Mouse (Mus musculus): ENCODE results near the gene Dennd1b. TPM values are rescaled to one million over a fixed set of nuclear protein-coding genes. Genes with fewer than 3 reads are reported as not detected.

Dennd1b gene
- polyA plus RNA-seq, 2 experiments = 0.78 to 2.3 TPM

GRCm38 (mm10) chr1:138954978-138955377 lies 8.3 kb upstream of the Dennd1b start:
- Histone ChIP-seq H3K9ac (replicated peaks) (no peak overlapping the region), H3K36me3 (replicated peaks; ENCODE audit: control insufficient read depth, insufficient read depth, low read depth) (no peaks in the 10 kb centered on the region), H3K4me3 (ENCODE audit: insufficient read depth in 1 of 2, low read depth in 2 of 2, low read length in 2 of 2) (no peak overlapping the region), H3K27me3 (ENCODE audit: control insufficient read depth, insufficient read depth, low read length) (no peaks in the 10 kb centered on the region), H3K9me3 (ENCODE audit: control insufficient read depth, low read length) (no peaks in the 10 kb centered on the region), H3K4me1 (replicated peaks; ENCODE audit: control insufficient read depth in 2 of 2, insufficient read depth in 2 of 2, low read length in 1 of 2) (0 out of 4 replicates have a peak, but pooled peaks cover 0 to under 1% of the 10 kb centered on the region in 2 experiments), H3K27ac (no peak overlapping the region), H3K4me2 (ENCODE audit: low read depth) (no peak overlapping the region)
- TF ChIP-seq EP300 (IDR thresholded peaks at IDR 0.05; ENCODE audit: low read depth) (no peak), CTCF (IDR thresholded peaks at IDR 0.05; ENCODE audit: low read depth) (no peak)
- no peak for DNase-seq (ENCODE audit: low read depth in 3 of 3, low spot score in 3 of 3)
- WGBS (ENCODE audit: insufficient replicate concordance) = 34% methylated on average over 5 of the region's 5 CpGs
- ATAC-seq (ENCODE audit: insufficient read depth) = no peak

DNA sequence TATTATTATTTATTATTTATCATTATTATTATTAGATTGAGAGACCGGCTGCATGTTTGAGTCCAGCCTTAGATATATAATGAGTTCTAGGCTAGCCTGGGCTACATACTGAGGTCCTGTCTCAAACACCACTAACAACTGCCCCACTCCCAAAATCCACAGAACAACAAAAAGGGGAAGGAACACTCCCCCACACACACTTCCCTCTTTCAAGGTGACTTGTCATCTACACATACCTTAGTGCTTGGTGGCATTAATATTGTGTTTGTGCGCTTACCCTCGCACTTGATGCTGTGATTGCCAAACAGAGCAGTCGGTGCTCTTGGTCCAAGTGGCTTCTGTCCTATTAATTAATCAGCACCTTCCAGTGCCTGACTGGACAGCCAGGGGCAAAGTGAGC lies 7.8 kb upstream of the Dennd1b start:
- no peak for TF ChIP-seq CTCF (IDR thresholded peaks at IDR 0.05; ENCODE audit: low read depth)
- Histone ChIP-seq H3K4me1 (replicated peaks; ENCODE audit: control insufficient read depth in 2 of 2, insufficient read depth in 2 of 2, low read length in 1 of 2) (0 out of 4 replicates have a peak, but pooled peaks cover 0 to 2% of the 10 kb centered on the region in 2 experiments), H3K4me2 (ENCODE audit: low read depth) (no peak overlapping the region), H3K36me3 (replicated peaks; ENCODE audit: control insufficient read depth, insufficient read depth, low read depth) (no peaks in the 10 kb centered on the region), H3K9ac (replicated peaks) (no peak overlapping the region), H3K4me3 (ENCODE audit: insufficient read depth in 1 of 2, low read depth in 2 of 2, low read length in 2 of 2) (no peak overlapping the region), H3K27ac (no peak overlapping the region), H3K9me3 (ENCODE audit: control insufficient read depth, low read length) (no peaks in the 10 kb centered on the region), H3K27me3 (ENCODE audit: control insufficient read depth, insufficient read depth, low read length) (no peaks in the 10 kb centered on the region)
- 68% methylated on average over 4 of the region's 4 CpGs for WGBS (ENCODE audit: insufficient replicate concordance)
- no peak for DNase-seq (ENCODE audit: low read depth in 3 of 3, low spot score in 3 of 3)
- ATAC-seq (ENCODE audit: insufficient read depth) = no peak

DNA sequence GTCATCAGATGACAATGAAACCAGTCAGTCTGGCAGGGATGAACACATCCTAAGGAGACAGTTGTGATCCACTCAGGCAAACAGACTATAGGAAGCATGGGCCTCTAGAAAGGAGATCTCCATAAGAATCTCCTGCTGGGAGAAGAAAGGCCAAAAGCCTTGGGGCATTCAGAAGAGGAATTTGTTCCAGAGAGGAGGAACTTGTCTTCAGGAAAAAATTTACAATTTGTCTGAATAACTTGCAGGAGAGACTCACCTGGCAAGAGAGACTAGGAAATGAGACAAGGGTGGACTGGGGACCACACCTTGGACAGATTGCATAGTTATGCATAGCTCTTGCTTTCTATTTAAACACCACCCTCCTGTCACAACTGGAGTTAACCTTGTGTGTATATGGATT lies 6.7 kb upstream of the Dennd1b start:
- no peaks in the 10 kb centered on the region for H3K9me3 ChIP-seq (ENCODE audit: control insufficient read depth, low read length)
- no peak for TF ChIP-seq EP300 (IDR thresholded peaks at IDR 0.05; ENCODE audit: low read depth)
- no peak for TF ChIP-seq CTCF (IDR thresholded peaks at IDR 0.05; ENCODE audit: low read depth)
- DNase-seq (ENCODE audit: low read depth in 3 of 3, low spot score in 3 of 3) = no peak
- H3K4me3 ChIP-seq (ENCODE audit: insufficient read depth in 1 of 2, low read depth in 2 of 2, low read length in 2 of 2) = no peak overlapping the region
- no peak overlapping the region for H3K27ac ChIP-seq
- no peak overlapping the region for H3K4me2 ChIP-seq (ENCODE audit: low read depth)
- H3K9ac ChIP-seq (replicated peaks) = no peak overlapping the region
- 0 out of 4 replicates have a peak, but pooled peaks cover 0 to 2% of the 10 kb centered on the region in 2 experiments for H3K4me1 ChIP-seq (replicated peaks; ENCODE audit: control insufficient read depth in 2 of 2, insufficient read depth in 2 of 2, low read length in 1 of 2)
- no peak for ATAC-seq (ENCODE audit: insufficient read depth)
- H3K36me3 ChIP-seq (replicated peaks; ENCODE audit: control insufficient read depth, insufficient read depth, low read depth) = no peaks in the 10 kb centered on the region
- no peaks in the 10 kb centered on the region for H3K27me3 ChIP-seq (ENCODE audit: control insufficient read depth, insufficient read depth, low read length)

DNA sequence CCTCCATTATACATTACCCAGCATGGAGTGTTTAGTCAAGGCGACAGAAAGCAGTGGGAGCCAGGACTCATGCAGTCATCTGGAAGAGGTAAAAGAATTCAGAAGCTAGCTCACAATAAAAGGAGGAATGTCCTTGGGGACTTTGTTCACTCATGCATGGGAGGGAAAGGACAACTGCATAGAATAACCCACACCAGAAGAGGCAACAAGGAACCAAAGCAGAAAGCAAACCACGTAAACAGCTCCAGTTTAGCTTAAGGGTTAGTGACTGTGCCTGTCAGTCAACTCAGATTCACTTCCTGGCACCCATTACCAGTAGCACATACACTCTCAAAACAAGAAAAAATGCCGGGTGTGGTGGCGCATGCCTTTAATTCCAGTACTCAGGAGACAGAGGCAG lies 6.1 kb upstream of the Dennd1b start:
- H3K4me2 ChIP-seq (ENCODE audit: low read depth) = no peak overlapping the region
- H3K4me3 ChIP-seq (ENCODE audit: insufficient read depth in 1 of 2, low read depth in 2 of 2, low read length in 2 of 2) = no peak overlapping the region
- no peaks in the 10 kb centered on the region for H3K27me3 ChIP-seq (ENCODE audit: control insufficient read depth, insufficient read depth, low read length)
- H3K9ac ChIP-seq (replicated peaks) = no peak overlapping the region
- 0 out of 4 replicates have a peak, but pooled peaks cover 0 to 2% of the 10 kb centered on the region in 2 experiments for H3K4me1 ChIP-seq (replicated peaks; ENCODE audit: control insufficient read depth in 2 of 2, insufficient read depth in 2 of 2, low read length in 1 of 2)
- 51% methylated on average over 4 of the region's 4 CpGs for WGBS (ENCODE audit: insufficient replicate concordance)
- ATAC-seq (ENCODE audit: insufficient read depth) = no peak
- TF ChIP-seq EP300 (IDR thresholded peaks at IDR 0.05; ENCODE audit: low read depth) (no peak), CTCF (IDR thresholded peaks at IDR 0.05; ENCODE audit: low read depth) (no peak)
- no peaks in the 10 kb centered on the region for H3K9me3 ChIP-seq (ENCODE audit: control insufficient read depth, low read length)
- H3K27ac ChIP-seq = no peak overlapping the region
- no peak for DNase-seq (ENCODE audit: low read depth in 3 of 3, low spot score in 3 of 3)
- no peaks in the 10 kb centered on the region for H3K36me3 ChIP-seq (replicated peaks; ENCODE audit: control insufficient read depth, insufficient read depth, low read depth)

- H3K9ac ChIP-seq (replicated peaks) = no peak overlapping the region
- ATAC-seq (ENCODE audit: insufficient read depth) = no peak
- DNase-seq (ENCODE audit: low read depth in 3 of 3, low spot score in 3 of 3) = no peak
- H3K27ac ChIP-seq = no peak overlapping the region
- no peaks in the 10 kb centered on the region for H3K27me3 ChIP-seq (ENCODE audit: control insufficient read depth, insufficient read depth, low read length)
- peaks cover 0 to 7% of the 10 kb centered on the region in 2 experiments; a peak in 2 of 4 replicates for H3K4me1 ChIP-seq (replicated peaks; ENCODE audit: control insufficient read depth in 2 of 2, insufficient read depth in 2 of 2, low read length in 1 of 2)
- TF ChIP-seq EP300 (IDR thresholded peaks at IDR 0.05; ENCODE audit: low read depth) = no peak
- no peak for TF ChIP-seq CTCF (IDR thresholded peaks at IDR 0.05; ENCODE audit: low read depth)
- WGBS (ENCODE audit: insufficient replicate concordance) = 52% methylated on average over 3 of the region's 3 CpGs
- H3K9me3 ChIP-seq (ENCODE audit: control insufficient read depth, low read length) = no peaks in the 10 kb centered on the region
- no peak overlapping the region for H3K4me3 ChIP-seq (ENCODE audit: insufficient read depth in 1 of 2, low read depth in 2 of 2, low read length in 2 of 2)
- no peak overlapping the region for H3K4me2 ChIP-seq (ENCODE audit: low read depth)
- H3K36me3 ChIP-seq (replicated peaks; ENCODE audit: control insufficient read depth, insufficient read depth, low read depth) = no peaks in the 10 kb centered on the region
These were observed 4.4 kb upstream of the Dennd1b start for GRCm38 (mm10) chr1:138958863-138959262.

Measured in liver, embryonic 14.5 days (tissue).